Mouse (Mus musculus): ENCODE results near the gene Btbd11.
A peak's percentile ranks its signal among the peaks of the same experiment; 100 is the strongest.

Gene Btbd11

DNA sequence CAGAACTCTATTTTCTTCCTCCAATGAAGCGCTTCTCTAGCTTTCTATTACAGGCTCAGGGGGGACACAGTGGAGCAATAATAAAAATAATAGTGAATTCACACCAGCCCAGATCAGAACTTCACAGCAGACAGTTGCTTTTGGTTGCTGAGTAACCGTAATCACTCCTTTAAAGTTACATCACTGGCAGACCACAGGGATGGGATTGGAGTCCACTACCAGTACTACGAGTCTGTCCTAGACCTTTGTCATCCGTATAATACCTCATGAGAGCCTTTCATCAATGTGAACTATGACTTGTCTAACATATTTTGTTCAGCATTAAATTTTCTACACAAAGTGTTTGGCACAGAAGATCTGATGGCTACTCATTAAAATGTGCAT, 35.0 kb downstream of the Btbd11 start:
- DNase-seq (ENCODE audit: low read depth) = no peak

DNA sequence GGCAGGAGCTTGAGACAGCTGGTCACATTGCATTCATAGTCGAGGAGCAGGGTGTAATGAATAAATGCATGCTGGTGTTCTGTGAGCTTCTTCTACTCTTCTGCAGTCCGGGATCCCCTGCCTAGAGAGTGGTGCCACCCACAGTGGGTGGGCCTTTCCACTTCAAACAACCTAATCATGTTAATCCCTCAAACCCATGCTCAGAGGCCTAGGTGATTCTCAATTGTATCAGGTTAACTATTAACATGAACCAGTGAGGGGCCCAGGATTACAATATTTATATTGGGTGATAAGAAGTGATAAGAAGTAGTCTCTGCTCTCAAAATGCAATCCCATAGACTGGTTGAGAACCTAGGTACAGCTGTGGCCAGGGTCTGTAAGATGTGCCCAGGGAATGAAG, 39.1 kb downstream of the Btbd11 start:
- no peak for DNase-seq (ENCODE audit: low read depth)

DNA sequence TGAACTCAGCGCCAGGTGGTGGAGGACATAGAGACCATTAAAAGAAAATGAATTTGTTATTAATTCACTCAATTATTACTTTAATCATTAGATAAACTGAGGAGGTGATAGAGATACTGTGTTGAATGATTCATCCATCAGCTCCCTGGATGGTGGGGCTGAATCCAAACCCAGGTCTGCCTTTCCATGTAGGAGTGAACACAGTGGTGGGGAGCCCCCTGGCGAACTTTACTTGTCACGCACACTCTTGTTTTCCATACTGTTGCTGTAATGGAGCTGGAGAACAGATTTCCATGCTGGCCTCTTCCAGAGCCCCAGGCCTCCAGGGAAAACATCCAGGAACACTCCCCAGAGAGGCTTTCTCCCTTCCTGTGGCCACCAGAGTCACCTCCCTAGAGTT, 50.6 kb downstream of the Btbd11 start:
- peak; percentile 3 for DNase-seq (ENCODE audit: low read depth)

DNA sequence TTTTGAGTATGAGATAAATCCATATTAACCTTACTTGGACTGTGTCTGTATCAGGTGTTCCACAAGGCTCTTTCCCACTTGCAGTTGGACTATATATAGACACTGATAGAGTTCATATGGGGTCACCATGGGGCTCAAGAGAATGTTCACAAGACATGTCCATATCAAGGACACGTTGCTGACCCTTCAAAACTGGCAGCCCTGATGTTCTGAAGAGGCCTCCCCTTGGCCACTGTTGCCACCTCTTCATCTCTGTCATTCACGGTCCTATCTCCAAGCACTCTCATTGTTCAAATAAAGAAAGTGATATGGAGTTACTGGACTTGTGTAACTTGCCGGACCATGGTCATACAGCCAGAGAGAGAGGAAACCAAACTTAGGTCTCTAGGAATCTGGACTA, 56.8 kb downstream of the Btbd11 start:
- DNase-seq (ENCODE audit: low read depth) = no peak

DNA sequence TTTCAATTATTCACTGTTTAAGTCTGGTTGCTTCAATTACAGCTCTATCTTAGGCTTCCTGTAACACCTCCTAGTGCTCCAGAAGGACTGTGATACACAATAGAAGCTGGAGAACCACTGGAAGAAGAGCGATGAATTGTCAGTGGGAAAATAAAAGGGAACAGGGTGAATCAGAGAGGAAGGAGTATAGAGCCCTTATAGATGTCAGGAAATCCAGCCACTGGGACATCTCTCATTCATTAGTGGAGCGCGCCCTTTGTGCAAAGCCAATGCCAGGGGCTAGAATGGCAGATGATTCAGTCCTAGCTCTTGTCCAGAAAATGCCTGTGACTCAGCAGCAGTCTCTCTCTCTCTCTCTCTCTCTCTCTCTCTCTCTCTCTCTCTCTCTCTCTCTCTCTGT, 59.3 kb downstream of the Btbd11 start:
- no peak for DNase-seq (ENCODE audit: low read depth)

DNA sequence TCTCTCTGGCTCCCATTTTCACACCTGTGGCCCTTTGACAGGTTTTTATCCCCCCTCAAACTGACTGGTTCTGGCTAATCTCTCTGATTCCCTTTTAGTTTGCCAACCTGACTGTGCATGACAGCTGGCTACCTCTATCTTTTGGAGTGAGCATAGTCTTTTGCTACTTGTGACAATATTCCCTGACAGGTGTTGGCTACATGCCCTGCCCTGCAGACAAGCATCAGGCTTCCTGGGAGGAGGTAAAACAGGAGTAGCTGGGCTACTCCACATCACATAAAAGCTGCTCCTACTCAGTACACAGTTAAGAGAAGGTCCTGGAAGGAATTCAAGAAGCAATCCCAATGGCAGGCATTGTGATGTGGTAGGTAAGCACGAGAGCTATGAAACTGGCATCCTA, 60.1 kb downstream of the Btbd11 start:
- DNase-seq (ENCODE audit: low read depth) = no peak

DNA sequence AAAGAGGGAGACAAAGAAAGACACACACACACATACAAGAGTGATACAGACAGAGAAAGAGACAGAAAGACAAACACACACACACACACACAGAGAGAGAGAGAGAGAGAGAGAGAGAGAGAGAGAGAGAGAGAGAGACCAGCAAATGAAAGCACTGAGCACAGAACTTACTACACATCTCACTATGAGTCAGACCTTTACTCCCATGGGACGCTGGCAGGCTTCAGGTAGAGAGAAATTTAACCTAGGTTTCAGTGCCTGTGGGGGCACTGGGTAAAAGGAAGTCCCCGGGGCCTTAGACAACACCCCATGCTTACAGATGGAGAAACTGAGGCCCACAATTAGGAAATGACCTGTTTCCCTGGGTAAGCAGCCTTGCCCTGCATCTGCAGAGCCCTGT, 61.3 kb downstream of the Btbd11 start:
- DNase-seq (ENCODE audit: low read depth) = no peak

DNA sequence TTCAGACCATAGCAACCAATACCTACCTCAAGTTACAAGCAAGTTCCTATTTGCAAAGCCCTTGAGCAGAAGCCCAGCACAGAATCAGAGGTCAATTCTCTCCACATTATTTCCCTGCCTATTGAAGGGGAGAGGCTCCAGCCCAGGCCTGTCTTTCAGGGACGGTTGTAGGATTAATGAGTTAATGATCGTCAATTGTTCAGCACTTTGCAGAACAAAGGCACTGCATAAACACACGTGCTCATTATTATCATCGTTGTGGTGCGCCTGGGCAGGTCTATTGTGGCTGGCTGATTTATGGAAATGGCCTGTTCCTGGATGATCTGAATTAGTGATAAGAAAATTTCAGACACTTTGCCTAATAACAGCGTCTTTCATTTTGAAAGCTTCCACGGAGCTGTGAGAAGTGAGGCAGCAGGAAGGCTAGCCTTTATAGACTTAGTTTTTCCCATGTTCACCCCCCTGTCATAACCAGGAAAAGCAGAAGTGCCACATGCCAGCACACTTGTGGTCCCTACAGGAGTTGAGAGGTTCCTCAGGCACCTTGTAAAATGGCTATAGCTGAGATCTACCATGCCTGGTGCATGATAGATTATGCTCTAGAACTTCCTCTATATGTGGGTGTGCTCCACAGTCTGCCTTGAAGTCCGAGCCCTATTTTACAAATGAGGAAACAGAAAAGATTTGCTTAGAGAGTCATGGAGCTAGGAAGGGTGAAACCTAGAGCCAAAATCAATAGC, 65.2 kb downstream of the Btbd11 start:
- no peak for DNase-seq (ENCODE audit: low read depth)

DNA sequence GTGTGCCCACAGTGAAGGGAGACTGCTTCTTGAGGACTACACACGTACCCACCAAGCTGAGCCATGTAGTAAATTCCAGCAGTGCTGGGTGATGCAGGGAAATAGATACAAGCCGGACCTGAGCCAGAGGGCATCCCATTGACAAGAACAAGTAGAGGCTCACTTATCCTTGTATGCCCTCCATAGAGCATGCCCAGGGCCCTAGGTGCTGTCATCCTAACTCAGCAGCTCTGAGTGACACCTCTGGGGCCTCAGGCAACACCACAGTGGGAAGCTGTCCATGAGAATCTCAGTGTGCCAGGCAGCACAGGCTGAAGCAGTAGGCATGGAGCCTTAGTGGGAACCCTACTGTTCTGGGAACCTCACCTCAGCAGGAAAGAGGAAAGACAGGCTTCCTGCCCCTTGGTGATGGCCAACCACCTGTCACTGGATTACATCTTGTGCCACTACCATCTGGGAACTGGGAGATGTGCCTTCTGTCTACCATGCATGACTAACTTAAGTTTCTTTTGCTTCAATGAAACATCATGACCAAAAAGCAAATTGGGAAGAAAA, 66.7 kb downstream of the Btbd11 start:
- DNase-seq (ENCODE audit: low read depth) = no peak

DNA sequence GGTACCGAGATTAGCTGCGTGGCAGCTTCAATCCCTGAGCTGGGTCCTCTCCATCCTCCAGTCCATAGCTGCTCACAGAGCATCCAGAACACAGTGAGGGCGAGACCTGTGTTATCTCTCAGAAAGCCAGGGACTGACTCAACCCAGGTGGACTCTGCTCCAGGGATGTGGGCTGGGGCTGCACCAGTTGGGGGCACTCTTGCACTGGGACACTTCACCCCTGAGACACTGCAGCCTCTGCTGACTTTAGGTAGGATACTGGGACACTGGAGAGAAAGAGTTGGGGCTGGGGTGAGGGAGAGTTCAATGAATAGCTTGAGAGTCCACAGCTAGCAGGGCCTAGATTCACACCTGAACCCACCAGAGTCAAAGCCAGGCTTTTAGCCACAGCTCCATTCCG, 69.4 kb downstream of the Btbd11 start:
- no peak for DNase-seq (ENCODE audit: low read depth)

DNA sequence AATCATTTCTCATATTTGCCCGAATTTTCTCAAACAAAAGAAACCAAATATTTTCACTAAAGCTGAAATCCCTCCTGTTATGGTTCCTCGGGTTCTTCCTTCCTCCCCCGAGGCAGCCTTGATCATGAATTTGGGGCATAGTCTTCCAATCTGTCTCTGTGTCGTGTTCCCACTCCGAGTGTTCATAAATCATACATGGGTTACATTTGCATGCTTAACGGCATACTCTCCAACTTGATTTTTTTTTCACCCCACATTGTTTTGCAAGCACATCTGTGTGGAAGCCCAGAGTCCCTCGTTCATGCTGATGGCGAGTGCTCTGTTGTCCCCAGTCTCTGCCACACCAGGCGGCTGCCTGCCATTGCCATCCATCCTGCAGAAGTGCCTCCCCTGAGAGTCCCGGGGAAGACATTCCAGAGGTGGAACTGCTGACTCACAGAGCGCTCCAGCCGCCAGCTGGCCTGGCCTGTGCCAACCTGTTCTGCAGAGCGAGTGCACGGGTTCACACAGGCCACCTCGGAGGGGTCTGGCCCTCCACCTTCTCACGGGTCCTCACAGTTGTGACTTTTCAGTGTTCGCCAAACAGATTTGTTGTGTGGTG, 72.2 kb downstream of the Btbd11 start:
- DNase-seq (ENCODE audit: low read depth) = no peak

DNA sequence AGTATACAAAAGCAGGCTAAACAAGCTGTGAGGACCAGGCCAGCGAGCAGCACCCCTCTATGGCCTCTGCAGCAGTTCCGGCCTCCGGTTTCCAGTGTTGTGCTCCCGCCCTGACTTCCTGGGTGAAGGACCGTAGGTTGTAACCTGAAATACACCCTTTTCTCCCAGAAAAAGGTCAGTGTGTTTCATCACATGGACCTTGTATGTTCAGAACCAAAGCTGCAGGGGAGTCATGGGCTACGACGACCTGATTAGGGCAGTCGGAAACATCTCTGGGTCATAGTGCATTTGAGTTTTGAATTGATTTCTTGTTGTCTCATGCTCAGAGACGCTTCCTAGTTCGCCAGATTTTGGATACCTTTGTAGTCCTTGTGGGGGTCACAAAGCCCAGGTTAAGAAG, 74.1 kb downstream of the Btbd11 start:
- no peak for DNase-seq (ENCODE audit: low read depth)

DNA sequence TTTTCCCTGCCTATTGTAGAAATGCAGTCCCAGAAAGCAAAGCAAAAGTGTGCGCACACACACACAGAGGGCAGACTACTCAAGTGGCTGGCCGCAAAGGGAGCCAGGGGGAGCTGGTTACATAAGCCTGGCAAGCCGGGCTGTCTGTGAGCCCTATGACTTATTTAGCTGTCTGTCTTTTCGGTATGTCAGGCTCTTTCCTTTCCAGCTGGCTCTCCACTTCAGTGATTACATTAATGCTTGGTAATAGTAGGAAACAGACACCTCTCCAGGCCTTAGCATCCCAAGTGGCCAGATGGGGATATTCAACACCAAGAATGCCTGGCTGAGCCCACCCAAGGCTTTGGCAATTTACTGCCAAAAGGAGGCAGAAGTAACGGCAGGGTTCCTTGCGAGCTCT, 77.5 kb downstream of the Btbd11 start:
- no peak for DNase-seq (ENCODE audit: low read depth)

DNA sequence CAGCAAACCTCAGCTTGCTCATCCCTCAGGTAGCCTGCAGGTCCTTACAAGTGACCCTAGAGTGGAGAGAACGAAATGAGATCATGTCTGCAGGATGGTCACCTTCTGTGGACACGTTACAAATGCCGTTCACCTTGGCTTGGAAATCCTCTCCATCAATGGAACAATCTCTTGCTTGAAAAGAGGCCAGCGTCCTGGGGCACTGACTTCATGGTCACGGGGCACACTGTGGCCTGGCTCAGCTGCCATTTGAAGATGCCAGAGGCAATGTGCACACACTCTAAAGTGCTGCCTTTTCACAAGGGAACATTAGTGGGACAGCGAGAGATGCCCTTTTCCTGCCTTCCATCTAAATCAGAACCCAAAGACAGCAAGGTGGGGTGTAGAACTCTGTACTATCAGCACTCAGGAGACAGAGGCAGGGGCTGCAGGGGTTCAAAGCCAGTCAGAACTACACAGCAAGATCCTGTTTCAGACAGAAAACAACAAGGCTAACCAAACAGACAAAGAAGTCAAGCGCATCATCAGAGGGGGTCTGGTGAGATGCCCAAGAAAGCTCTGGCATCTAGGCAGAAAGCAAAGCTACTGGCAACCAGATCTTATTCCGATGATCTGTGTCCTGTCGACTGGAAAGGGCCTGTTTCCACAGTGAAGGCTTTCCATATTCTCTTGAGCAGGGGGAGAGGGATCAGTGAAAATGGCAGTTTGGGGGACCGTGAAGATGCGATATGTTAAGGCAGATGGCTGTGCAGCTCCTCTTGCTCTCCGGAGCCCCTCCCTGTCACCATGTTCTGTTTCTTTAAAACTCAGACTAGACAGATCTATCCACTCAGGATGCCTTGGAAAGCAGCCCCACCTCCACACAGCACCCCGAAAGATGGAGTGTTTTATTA, 79.1 kb downstream of the Btbd11 start:
- DNase-seq (ENCODE audit: low read depth) = no peak

DNA sequence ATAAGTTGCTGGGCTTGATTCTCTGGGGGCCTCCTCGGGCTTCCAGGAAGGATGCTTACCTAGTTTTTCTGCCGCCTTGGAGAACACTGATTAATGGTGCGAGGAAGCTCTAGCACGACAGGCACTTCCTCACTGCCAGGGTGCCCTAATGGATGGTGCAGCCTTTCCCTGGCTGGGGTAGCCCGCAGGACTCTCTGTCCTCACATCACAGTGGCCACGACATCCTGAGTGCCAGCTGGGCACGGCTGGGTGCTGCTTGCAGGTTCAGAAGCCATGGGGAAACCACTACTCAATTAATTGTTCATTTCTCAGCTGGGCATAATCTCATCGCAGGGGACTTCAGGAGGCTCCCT, 79.8 kb downstream of the Btbd11 start:
- DNase-seq (ENCODE audit: low read depth) = no peak

DNA sequence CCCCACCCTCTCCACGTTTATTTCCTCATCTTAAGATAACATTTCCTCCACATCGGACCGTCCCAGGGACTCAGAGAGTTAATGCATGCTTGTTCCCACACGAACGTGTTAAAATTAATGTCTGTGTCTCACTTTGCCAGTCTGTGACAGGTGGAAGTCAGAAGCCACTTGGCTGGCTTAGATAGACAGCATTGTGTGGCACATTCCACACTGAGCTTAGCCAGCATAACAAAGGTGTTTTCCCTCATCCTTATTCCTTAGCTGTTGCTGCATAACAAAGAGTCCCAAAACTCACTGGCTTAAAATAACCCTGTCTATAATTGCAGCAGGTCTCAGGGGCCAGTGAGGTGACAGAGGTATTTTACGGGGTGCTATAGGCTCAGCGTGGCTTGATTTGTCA, 80.8 kb downstream of the Btbd11 start:
- DNase-seq (ENCODE audit: low read depth) = no peak

DNA sequence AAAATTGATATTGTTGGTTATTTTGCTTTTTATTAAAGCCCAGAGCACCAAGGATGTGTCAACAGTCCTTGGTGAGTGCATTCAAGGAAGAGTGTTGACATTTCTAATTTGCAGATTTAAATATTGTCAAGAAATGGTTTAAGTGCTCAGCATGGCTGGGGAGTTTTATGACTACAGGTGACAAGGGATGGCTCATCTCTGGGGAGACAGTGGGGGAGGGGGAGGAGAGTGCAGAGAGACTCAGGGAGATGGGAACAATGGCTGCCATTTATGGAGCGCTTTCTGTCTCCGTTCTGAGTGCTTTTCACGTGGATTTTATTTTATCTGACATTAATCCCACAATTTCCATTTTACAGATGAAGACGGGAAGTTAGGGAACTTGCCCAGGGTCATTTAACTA, 81.9 kb downstream of the Btbd11 start:
- no peak for DNase-seq (ENCODE audit: low read depth)

DNA sequence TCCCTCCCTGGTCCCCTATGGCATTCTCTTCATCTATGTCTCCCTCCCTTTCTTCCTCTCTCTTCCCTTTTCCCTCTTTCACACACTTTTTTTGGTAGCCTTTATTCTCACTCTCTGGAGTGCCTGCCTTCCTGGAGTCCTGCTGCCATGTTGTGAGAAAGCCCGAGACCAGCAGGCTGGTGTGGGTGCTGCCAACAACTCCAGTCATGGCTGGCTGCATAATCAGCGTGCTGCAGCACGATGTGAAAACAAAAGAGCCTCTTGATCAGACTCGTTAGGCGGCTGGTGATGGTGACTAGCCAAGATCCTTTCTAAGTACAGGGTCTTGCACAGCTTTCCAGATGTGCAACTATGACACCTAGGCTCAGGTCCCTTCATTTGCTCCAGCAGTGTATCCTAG, 82.7 kb downstream of the Btbd11 start:
- no peak for DNase-seq (ENCODE audit: low read depth)

DNA sequence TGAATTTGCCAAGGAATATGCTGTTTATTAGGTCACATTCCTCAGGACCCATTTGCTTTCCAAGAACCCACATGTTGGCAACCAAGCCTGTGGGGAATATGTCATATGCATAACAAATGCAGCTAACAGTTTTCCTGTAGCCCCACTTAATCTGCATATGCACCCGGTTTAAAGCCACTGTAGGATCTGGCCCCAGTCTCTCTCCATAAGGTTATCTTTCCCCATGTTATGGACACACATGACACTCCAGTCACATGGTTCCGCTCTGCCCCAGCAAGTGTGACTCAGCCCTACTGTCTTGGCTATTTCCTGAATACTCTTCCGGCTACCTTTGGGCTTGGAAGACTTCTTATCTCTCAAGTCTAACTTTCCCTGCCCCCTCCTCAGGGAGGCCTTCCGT, 86.7 kb downstream of the Btbd11 start:
- DNase-seq (ENCODE audit: low read depth) = no peak

DNA sequence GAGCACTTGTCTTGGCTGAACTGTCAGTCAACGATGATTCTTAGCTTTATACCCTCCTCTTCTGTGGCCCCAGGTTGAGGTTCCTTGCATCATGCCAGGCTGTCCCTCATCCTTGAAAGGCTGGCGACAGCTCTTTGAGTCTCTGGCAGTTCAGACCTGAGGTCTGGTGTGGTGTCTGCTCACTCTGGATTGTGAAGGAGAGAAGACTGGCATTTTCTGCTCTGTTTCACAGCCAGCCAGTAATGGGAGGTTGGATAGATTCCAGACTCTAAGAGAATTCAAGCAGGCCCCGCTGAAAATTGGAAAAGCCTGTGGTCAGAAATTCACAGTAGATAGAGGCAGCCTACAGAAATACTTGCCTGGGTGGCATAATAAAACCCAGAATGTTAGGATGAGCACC, 87.3 kb downstream of the Btbd11 start:
- DNase-seq (ENCODE audit: low read depth) = no peak

DNA sequence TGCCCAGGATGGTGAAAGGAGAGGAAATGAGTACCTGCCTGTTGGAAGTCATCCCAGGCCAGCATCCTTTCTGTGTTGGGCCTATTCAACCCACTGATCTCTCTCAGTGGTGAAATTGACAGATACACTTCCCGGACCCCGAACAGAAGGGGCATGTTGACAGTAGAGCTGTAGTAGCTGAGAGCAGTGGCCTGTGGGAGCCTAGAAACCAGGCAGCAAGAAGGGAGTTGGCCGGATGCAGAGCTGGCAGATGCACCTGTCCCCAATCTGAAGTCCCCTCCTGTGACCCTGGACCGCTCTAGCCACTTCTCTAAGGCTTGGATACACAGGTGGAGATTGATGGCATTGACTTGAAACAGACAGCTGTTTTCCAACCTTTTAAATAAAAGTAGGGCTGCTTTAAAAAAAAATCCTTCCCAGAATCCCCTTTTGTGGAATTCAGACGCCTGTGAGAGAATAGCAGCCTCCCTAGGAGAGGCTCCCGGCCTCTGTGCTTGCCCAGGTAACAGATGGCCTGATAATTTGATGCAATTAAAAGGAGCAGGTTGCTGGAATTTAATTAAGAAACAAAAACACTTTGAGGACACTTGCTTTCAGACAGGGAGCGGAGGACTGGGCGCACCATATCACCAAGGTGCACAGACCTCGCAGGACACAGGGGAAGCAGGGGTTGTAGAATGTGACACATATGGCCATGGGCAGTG, 89.2 kb downstream of the Btbd11 start:
- no peak for DNase-seq (ENCODE audit: low read depth)

DNA sequence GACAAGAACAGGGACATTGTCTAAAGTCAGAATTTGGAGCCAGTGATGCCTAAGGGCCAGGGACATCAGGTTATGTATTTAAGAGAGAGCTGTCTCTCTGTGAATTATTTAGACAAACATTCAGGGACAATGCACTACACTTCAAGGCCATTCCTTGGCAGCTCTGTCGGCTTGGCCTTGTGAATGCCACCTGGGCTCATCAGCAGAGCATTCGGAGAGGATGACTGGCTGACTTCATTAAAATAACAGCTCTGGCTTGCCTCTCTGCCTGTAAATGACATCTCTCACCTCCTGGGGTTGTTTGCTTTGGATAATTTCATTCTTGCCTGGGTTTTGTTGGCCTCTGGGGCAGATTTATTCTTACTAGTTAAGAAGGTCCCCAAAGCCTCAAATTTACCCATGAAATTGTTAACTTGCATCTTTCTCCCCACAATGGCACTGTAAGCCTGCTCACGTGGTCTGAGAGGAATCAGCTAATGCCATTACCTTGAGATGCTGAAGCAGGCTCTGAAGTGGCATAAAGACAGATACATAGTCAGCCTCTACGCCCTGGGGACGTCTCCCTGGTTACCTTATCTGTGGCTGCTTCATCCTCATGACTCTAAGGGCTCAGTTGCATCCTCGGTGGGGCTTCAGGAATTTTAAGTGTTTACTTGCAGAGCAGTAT, 93.5 kb downstream of the Btbd11 start:
- DNase-seq (ENCODE audit: low read depth) = no peak

Measured in induced T-regulatory cell, adult 2 months (primary cell).